Comparison of ENCODE assay signal across 11 mouse cellular contexts in the genomic region with DNA sequence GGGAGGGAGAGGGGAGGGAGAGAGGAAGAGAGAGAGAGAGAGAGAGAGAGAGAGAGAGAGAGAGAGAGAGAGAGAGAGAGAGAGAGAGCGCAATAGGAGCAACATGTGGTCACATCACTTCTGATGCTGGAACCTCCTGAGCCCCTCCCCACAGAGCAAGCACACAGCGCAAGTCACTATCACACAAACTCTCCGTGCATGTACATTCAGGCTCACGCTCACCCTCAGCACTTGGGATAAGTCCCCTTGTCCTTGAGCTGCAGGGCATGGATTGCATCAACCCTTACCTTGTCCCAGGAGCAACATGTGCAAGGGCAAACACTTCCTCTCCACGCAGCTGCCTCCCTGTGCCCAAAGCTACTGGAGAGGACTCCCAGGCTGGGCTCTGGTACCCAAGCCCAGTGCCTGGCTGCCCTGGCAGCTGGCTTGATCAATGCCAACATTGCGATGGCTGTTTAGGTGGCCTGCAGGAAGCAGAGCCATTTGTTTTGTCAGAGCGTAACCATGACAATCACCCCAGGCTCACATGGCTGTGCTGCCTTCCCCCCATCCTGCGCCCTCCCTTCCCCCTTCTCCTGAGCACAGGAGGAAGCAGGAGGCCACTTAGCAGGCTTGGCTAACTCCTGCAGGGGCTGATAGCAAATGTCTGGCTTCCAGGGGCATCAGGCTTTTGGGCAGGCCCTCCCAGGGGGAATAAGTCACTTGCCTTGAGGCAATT. TPM values are rescaled to one million over a fixed set of nuclear protein-coding genes. Genes with fewer than 3 reads are reported as not detected.
A peak's percentile ranks its signal among the peaks of the same experiment; 100 is the strongest.
DNase-seq lines count a peak whose midpoint lies in the region; ATAC-seq lines count a peak whose summit lies in the region.
"Had no signal": no experiment of that assay in that cellular context is flagged by ENCODE, and none has a peak within 500 bp of the region (broad histone marks: within the 10 kb centered on the region; RNA-seq: fewer than 3 reads in every experiment).

Vwa5b1 (minus strand) TSS at position 457 of the 718 bp plus-strand sequence.

- WGBS in limb, embryonic 11.5 days = 27% methylated on average over 8 of the region's 8 CpGs
- 13% methylated on average over 7 of the region's 8 CpGs for WGBS in liver, embryonic 11.5 days

- no peak within 1 kb of the TSS for H3K4me2 ChIP-seq in limb, embryonic 11.5 days (ENCODE audit: low read depth, severe bottlenecking)
- H3K4me2 ChIP-seq in liver, embryonic 11.5 days = no peak within 1 kb of the TSS
- H3K4me2 ChIP-seq: heart, embryonic 13.5 days had no signal

- H3K27me3 ChIP-seq in limb, embryonic 11.5 days (ENCODE audit: control insufficient read depth, insufficient read depth, low read length) = no peaks in the 10 kb centered on the region
- H3K27me3 ChIP-seq in liver, embryonic 11.5 days (replicated peaks; ENCODE audit: control insufficient read depth, insufficient read depth, low read length) = no peaks in the 10 kb centered on the region
- H3K27me3 ChIP-seq: Patski had no signal

- no peak within 1 kb of the TSS for H3K4me3 ChIP-seq in limb, embryonic 11.5 days (ENCODE audit: low read depth, low read length)
- H3K4me3 ChIP-seq in liver, embryonic 11.5 days (ENCODE audit: low read depth, low read length) = no peak within 1 kb of the TSS
- H3K4me3 ChIP-seq: heart, embryonic 13.5 days had no signal

- H3K27ac ChIP-seq in limb, embryonic 11.5 days (replicated peaks; ENCODE audit: low read depth, low read length) = no peak within 1 kb of the TSS
- no peak within 1 kb of the TSS for H3K27ac ChIP-seq in liver, embryonic 11.5 days (ENCODE audit: low read depth, low read length)
- H3K27ac ChIP-seq: heart, embryonic 13.5 days had no signal

- H3K36me3 ChIP-seq in limb, embryonic 11.5 days (ENCODE audit: control insufficient read depth, insufficient read depth, low read length) = no peaks in the 10 kb centered on the region
- no peaks in the 10 kb centered on the region for H3K36me3 ChIP-seq in liver, embryonic 11.5 days (ENCODE audit: control insufficient read depth, insufficient read depth, low read length)
- H3K36me3 ChIP-seq: heart, embryonic 13.5 days had no signal

- 0 out of 2 replicates have a peak, but pooled peaks cover 6% of the 10 kb centered on the region for H3K4me1 ChIP-seq in limb, embryonic 11.5 days (ENCODE audit: control insufficient read depth, insufficient read depth, low read length)
- H3K4me1 ChIP-seq in liver, embryonic 11.5 days (replicated peaks; ENCODE audit: control insufficient read depth, insufficient read depth, low read length) = 0 out of 2 replicates have a peak, but pooled peaks cover 3% of the 10 kb centered on the region

- DNase-seq in adrenal gland, postnatal 10 days = peak; percentile 2
- DNase-seq in adrenal gland, postnatal 4 days (ENCODE audit: low spot score in 2 of 2) = no peak
- DNase-seq in right cerebral cortex, postnatal 10 days (ENCODE audit: low spot score in 2 of 2) = peak; percentile 30 to 31
- DNase-seq in right cerebral cortex, adult 18-20 months = no peak
- peak; percentile 48 for DNase-seq in limb, embryonic 11.5 days (ENCODE audit: low spot score)
- DNase-seq in retina, postnatal 1 day = peak; percentile 78
- no peak for DNase-seq in urinary bladder, postnatal 4 days (ENCODE audit: low spot score in 2 of 2)
- no peak for DNase-seq in liver, embryonic 11.5 days (ENCODE audit: low spot score)

- H3K9me3 ChIP-seq in limb, embryonic 11.5 days (ENCODE audit: control insufficient read depth, low read length) = no peaks in the 10 kb centered on the region
- no peaks in the 10 kb centered on the region for H3K9me3 ChIP-seq in liver, embryonic 11.5 days (ENCODE audit: control insufficient read depth, low read length)
- H3K9me3 ChIP-seq: heart, embryonic 13.5 days had no signal

- H3K9ac ChIP-seq in limb, embryonic 11.5 days (ENCODE audit: low read length) = no peak within 1 kb of the TSS; the same call in 1 of the 2 replicates
- H3K9ac ChIP-seq in liver, embryonic 11.5 days (ENCODE audit: low read depth, low read length) = no peak within 1 kb of the TSS
- H3K9ac ChIP-seq: heart, embryonic 13.5 days had no signal

- ATAC-seq in limb, embryonic 11.5 days (ENCODE audit: insufficient number of reproducible peaks, low FRiP score, low TSS enrichment, low read depth) = no peak
- ATAC-seq in liver, embryonic 11.5 days (replicated peaks; ENCODE audit: low FRiP score) = no peak
- ATAC-seq: Patski had no signal

RNA-seq across cellular contexts. Expression of gene Vwa5b1, which starts in this region (rescaled TPM):
- under 1 TPM; 0.18 to 0.30 TPM for total RNA-seq in adrenal gland, postnatal 10 days (2021)
- under 1 TPM; 0.56 to 0.78 TPM for total RNA-seq in adrenal gland, postnatal 4 days (2021)
- 0.11 TPM in 1 of 2 replicates, not detected in the other for polyA plus RNA-seq in limb, embryonic 11.5 days (2014; fragmentation: Nextera tagmentation; extraction: Ambion mirVana)
- not detected in 2 replicates for polyA plus RNA-seq in liver, embryonic 11.5 days (2014; fragmentation: Nextera tagmentation; extraction: Ambion mirVana)
- polyA plus RNA-seq: heart, embryonic 13.5 days; liver, embryonic 16.5 days had no signal

Comparison
In these comparisons a context has a peak if more than half of its experiments do, and no peak if none do; other contexts are left out.
1. DNase-seq: peak in right cerebral cortex, postnatal 10 days (2 of 2) and retina, postnatal 1 day (single experiment); none in adrenal gland, postnatal 4 days (0 of 2), right cerebral cortex, adult 18-20 months (single experiment), urinary bladder, postnatal 4 days (0 of 2) and liver, embryonic 11.5 days (single experiment).
2. Peak in DNase-seq in adrenal gland, postnatal 10 days; RNA of the gene not detected or under 1 TPM.
3. Peak in DNase-seq in limb, embryonic 11.5 days; RNA of the gene not detected or under 1 TPM.